Mouse (Mus musculus) heart, embryonic 13.5 days (tissue): ENCODE results near the gene Tmem150a. TPM values are rescaled to one million over a fixed set of nuclear protein-coding genes. Genes with fewer than 3 reads are reported as not detected.
A peak's percentile ranks its signal among the peaks of the same experiment; 100 is the strongest.

Experiments
- ATAC-seq: fragments of 200-750 bp; cut with Nextera tagmentation; 2 replicates; pipeline ENCODE4 v1.8.0; 2017; ENCODE audit warnings: moderate TSS enrichment; ENCODE audit not compliant: insufficient number of reproducible peaks, low FRiP score, low TSS enrichment; ENCODE audit errors: extremely low read depth
- H3K27ac ChIP-seq: fragments of 300-500 bp; sonication (generic); replicated peaks from 2 replicates; pipeline ENCODE4 v1.5.1; 2015; ENCODE audit warnings: moderate library complexity, mild to moderate bottlenecking, inconsistent platforms
- H3K27me3 ChIP-seq: fragments of 300-500 bp; sonication (generic); replicated peaks from 2 replicates; pipeline ENCODE4 v1.6.1; 2015; ENCODE audit warnings: mild to moderate bottlenecking, inconsistent platforms
- H3K36me3 ChIP-seq: fragments of 300-500 bp; sonication (generic); 2 replicates; pipeline ENCODE4 v1.6.1; 2015; ENCODE audit warnings: mild to moderate bottlenecking, inconsistent platforms
- H3K4me1 ChIP-seq: fragments of 300-500 bp; sonication (generic); 2 replicates; pipeline ENCODE4 v1.6.1; 2015; ENCODE audit warnings: inconsistent platforms
- H3K4me2 ChIP-seq: fragments of 300-500 bp; sonication (generic); 2 replicates; pipeline ENCODE4 v1.6.1; 2015; ENCODE audit warnings: inconsistent platforms, mild to moderate bottlenecking, moderate library complexity
- H3K4me3 ChIP-seq: fragments of 300-500 bp; sonication (generic); 2 replicates; pipeline ENCODE4 v1.5.1; 2015; ENCODE audit warnings: moderate library complexity, mild to moderate bottlenecking, inconsistent platforms
- H3K9ac ChIP-seq: fragments of 300-500 bp; sonication (generic); 2 replicates; pipeline ENCODE4 v1.6.1; 2015; ENCODE audit warnings: inconsistent platforms, mild to moderate bottlenecking, moderate library complexity
- H3K9me3 ChIP-seq: fragments of 300-500 bp; sonication (generic); 2 replicates; pipeline ENCODE4 v1.6.1; 2016; ENCODE audit warnings: inconsistent platforms
- WGBS: fragments of 180-500 bp; shearing (Covaris S2); methylation state at CpG from one replicate; pipeline ENCODE4 v1.1.7; 2015; ENCODE audit warnings: mixed read lengths; 5-methylcytosine and 5-hydroxymethylcytosine counted together
- polyA plus RNA-seq: library from polyadenylated mRNA; unstranded; fragments of >200 nt; fragmentation: Nextera tagmentation; extraction: Ambion mirVana; gene quantifications from 2 replicates; pipeline ENCODE4 v1.2.1, GENCODE M21; 2015

Tmem150a gene
- polyA plus RNA-seq, 1 experiment from 2014 or later: 13.4 TPM

- peaks cover 98% of the 10 kb centered on the region for H3K36me3 ChIP-seq
- no peak for ATAC-seq
- 88% methylated on average over 4 of the region's 4 CpGs for WGBS
- H3K4me1 ChIP-seq: peaks cover 20% of the 10 kb centered on the region
- no peak overlapping the region for H3K27ac ChIP-seq
- H3K27me3 ChIP-seq: no peaks in the 10 kb centered on the region
- no peak overlapping the region for H3K4me3 ChIP-seq
- no peak overlapping the region for H3K9ac ChIP-seq
- no peak overlapping the region for H3K4me2 ChIP-seq
- H3K9me3 ChIP-seq: no peaks in the 10 kb centered on the region
Measured at GRCm38 (mm10) chr6:72330133-72330532, 25.1 kb upstream of the Tmem150a start.

GRCm38 (mm10) chr6:72333111-72333510, 22.1 kb upstream of the Tmem150a start:
- H3K4me1 ChIP-seq: peaks cover 20% of the 10 kb centered on the region
- peaks cover 98% of the 10 kb centered on the region for H3K36me3 ChIP-seq
- H3K27me3 ChIP-seq: no peaks in the 10 kb centered on the region
- no peak overlapping the region for H3K4me3 ChIP-seq
- no peak overlapping the region for H3K4me2 ChIP-seq
- ATAC-seq: no peak
- peak overlapping the region; percentile 73 for H3K27ac ChIP-seq
- no peaks in the 10 kb centered on the region for H3K9me3 ChIP-seq
- WGBS: 34% methylated on average over 5 of the region's 5 CpGs
- H3K9ac ChIP-seq: 0 out of 2 replicates have a peak overlapping the region, but pooled peaks have one; percentile 24

GRCm38 (mm10) chr6:72340481-72340880, 14.8 kb upstream of the Tmem150a start:
- no peak for ATAC-seq
- 74% methylated on average over 2 of the region's 2 CpGs for WGBS
- H3K9ac ChIP-seq: no peak overlapping the region
- H3K27me3 ChIP-seq: no peaks in the 10 kb centered on the region
- peaks cover 61% of the 10 kb centered on the region for H3K36me3 ChIP-seq
- H3K4me3 ChIP-seq: no peak overlapping the region
- H3K4me2 ChIP-seq: no peak overlapping the region
- peaks cover 16% of the 10 kb centered on the region for H3K4me1 ChIP-seq
- no peaks in the 10 kb centered on the region for H3K9me3 ChIP-seq
- no peak overlapping the region for H3K27ac ChIP-seq

GRCm38 (mm10) chr6:72344396-72345073, 10.7 kb upstream of the Tmem150a start:
- Histone ChIP-seq H3K4me3 (peak overlapping the region; percentile 97), H3K9ac (peak overlapping the region; percentile 96), H3K4me2 (peak overlapping the region; percentile 89), H3K9me3 (no peaks in the 10 kb centered on the region), H3K36me3 (peaks cover 34% of the 10 kb centered on the region), H3K27ac (peak overlapping the region; percentile 77), H3K4me1 (peaks cover 42% of the 10 kb centered on the region), H3K27me3 (no peaks in the 10 kb centered on the region)
- under 1% methylated on average over 42 of the region's 42 CpGs for WGBS
- peak; percentile 53 for ATAC-seq

GRCm38 (mm10) chr6:72345074-72345567, 10.1 kb upstream of the Tmem150a start, which contains the start of gene Usp39:
Usp39 (minus strand) TSS chr6:72345184.
- peak; percentile 73 for ATAC-seq
- under 1% methylated on average over 30 of the region's 30 CpGs for WGBS

GRCm38 (mm10) chr6:72345633-72346032, 9.6 kb upstream of the Tmem150a start:
- peak overlapping the region; percentile 97 for H3K4me3 ChIP-seq
- no peaks in the 10 kb centered on the region for H3K9me3 ChIP-seq
- H3K4me2 ChIP-seq: peak overlapping the region; percentile 89
- H3K27me3 ChIP-seq: no peaks in the 10 kb centered on the region
- 43% methylated on average over 6 of the region's 6 CpGs for WGBS
- ATAC-seq: no peak
- peak overlapping the region; percentile 96 for H3K9ac ChIP-seq
- H3K27ac ChIP-seq: peak overlapping the region; percentile 77; the same call in 1 of the 2 replicates
- peaks cover 37% of the 10 kb centered on the region for H3K36me3 ChIP-seq
- peaks cover 44% of the 10 kb centered on the region for H3K4me1 ChIP-seq

More at GRCm38 (mm10) chr6:72345074-72345567, 10.1 kb upstream of the Tmem150a start, which contains the start of gene Usp39:
- no peaks in the 10 kb centered on the region for H3K9me3 ChIP-seq
- H3K27ac ChIP-seq: peak within 1 kb of the TSS; percentile 77
- no peaks in the 10 kb centered on the region for H3K27me3 ChIP-seq
- peaks cover 35% of the 10 kb centered on the region for H3K36me3 ChIP-seq
- H3K4me1 ChIP-seq: peaks cover 42% of the 10 kb centered on the region
- peak within 1 kb of the TSS; percentile 97 for H3K4me3 ChIP-seq
- peak within 1 kb of the TSS; percentile 89 for H3K4me2 ChIP-seq
- H3K9ac ChIP-seq: peak within 1 kb of the TSS; percentile 96

- H3K4me2 ChIP-seq: peak overlapping the region; percentile 77; the same call in 1 of the 2 replicates
- H3K27ac ChIP-seq: no peak overlapping the region
- H3K27me3 ChIP-seq: no peaks in the 10 kb centered on the region
- H3K9me3 ChIP-seq: no peaks in the 10 kb centered on the region
- H3K4me3 ChIP-seq: no peak overlapping the region
- peaks cover 40% of the 10 kb centered on the region for H3K36me3 ChIP-seq
- peaks cover 50% of the 10 kb centered on the region for H3K4me1 ChIP-seq
- no peak for ATAC-seq
- WGBS: 78% methylated on average over 4 of the region's 4 CpGs
- no peak overlapping the region for H3K9ac ChIP-seq
Measured at GRCm38 (mm10) chr6:72346261-72346660, 9.0 kb upstream of the Tmem150a start.

- H3K27ac ChIP-seq: peak within 1 kb of the TSS; percentile 88
- peak within 1 kb of the TSS; percentile 96 for H3K9ac ChIP-seq
- no peaks in the 10 kb centered on the region for H3K9me3 ChIP-seq
- H3K4me3 ChIP-seq: peak within 1 kb of the TSS; percentile 84
- no peaks in the 10 kb centered on the region for H3K27me3 ChIP-seq
- peaks cover 32% of the 10 kb centered on the region for H3K36me3 ChIP-seq
- WGBS: under 1% methylated on average over 72 of the region's 72 CpGs
- H3K4me1 ChIP-seq: peaks cover 60% of the 10 kb centered on the region
- ATAC-seq: peak; percentile 38
- peak within 1 kb of the TSS; percentile 77 for H3K4me2 ChIP-seq
Measured at GRCm38 (mm10) chr6:72347166-72347941, 7.9 kb upstream of the Tmem150a start, which contains the start of gene 0610030E20Rik. 0610030E20Rik (plus strand) TSS chr6:72347317.

- 73% methylated on average over 10 of the region's 10 CpGs for WGBS
- Histone ChIP-seq H3K36me3 (peaks cover 30% of the 10 kb centered on the region), H3K4me1 (peaks cover 68% of the 10 kb centered on the region), H3K4me2 (peak overlapping the region; percentile 77), H3K9me3 (no peaks in the 10 kb centered on the region), H3K9ac (peak overlapping the region; percentile 96), H3K27me3 (no peaks in the 10 kb centered on the region), H3K27ac (no peak overlapping the region; the same call in 1 of the 2 replicates), H3K4me3 (peak overlapping the region; percentile 84)
- ATAC-seq: no peak
Measured at GRCm38 (mm10) chr6:72348411-72348810, 6.8 kb upstream of the Tmem150a start.

- ATAC-seq: no peak
- H3K9ac ChIP-seq: no peak overlapping the region
- no peak overlapping the region for H3K27ac ChIP-seq
- peaks cover 30% of the 10 kb centered on the region for H3K36me3 ChIP-seq
- H3K4me3 ChIP-seq: no peak overlapping the region
- H3K4me1 ChIP-seq: peaks cover 70% of the 10 kb centered on the region
- no peaks in the 10 kb centered on the region for H3K9me3 ChIP-seq
- no peaks in the 10 kb centered on the region for H3K27me3 ChIP-seq
- WGBS: 83% methylated on average over 2 of the region's 2 CpGs
- no peak overlapping the region for H3K4me2 ChIP-seq
Measured at GRCm38 (mm10) chr6:72350214-72350613, 5.0 kb upstream of the Tmem150a start.
